Mouse (Mus musculus): ENCODE measurements around the gene Gm49325.

DNA sequence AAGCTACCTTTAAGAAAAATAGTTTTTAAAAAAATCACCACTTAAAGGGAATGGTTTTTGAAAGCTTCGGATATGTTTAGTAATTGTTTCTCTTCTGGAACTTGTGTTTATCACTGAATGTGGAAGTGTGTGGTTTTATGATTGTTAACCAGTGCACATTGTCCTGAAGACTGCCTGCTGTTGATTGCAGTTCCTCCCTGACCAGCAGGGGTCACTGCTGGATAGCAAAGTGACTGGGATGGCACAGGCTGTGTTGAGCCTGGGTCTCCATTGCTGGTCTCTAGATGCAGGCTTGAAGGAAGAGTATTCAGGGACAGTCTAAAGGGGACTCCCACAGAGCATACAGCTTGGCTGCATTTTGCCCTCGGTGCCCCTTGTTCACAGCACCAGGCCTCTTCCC lies 21.5 kb downstream of the Gm49325 start:
- TF ChIP-seq EP300 (IDR thresholded peaks at IDR 0.05; ENCODE audit: low read depth) (no peak; the same call in 1 of the 2 replicates), CTCF (IDR thresholded peaks at IDR 0.05; ENCODE audit: low read depth) (peak; percentile 98)
